Mouse (Mus musculus) mouse embryonic stem cell (cell line): Measurements from ENCODE around the gene Peli2.

Experiments
- in situ Hi-C, 2 experiments: fragments of 300-500 bp; cut with MboI; formaldehyde crosslinking; loops; 1 replicate in 1 of 2; 3 replicates in 1 of 2; pipeline ENCODE4 v1.14.3; 2019 to 2020; ENCODE audit warnings: low sequenced_read_pairs in 2 of 2, low pct_unique_long_range_greater_than_20kb in 1 of 2, mixed read lengths in 1 of 2; ENCODE audit not compliant: unreplicated experiment in 1 of 2

Gene Peli2

GRCm38 (mm10) chr14:48295815-48296271 lies 175.2 kb downstream of the Peli2 start:
- in situ Hi-C loops: no loop called here

GRCm38 (mm10) chr14:48296820-48297219 lies 176.2 kb downstream of the Peli2 start:
- in situ Hi-C loops: no loop called here

- in situ Hi-C loops: no loop called here
These were observed 182.0 kb downstream of the Peli2 start for GRCm38 (mm10) chr14:48302471-48303186.

- in situ Hi-C loops: no loop called here
These were observed 182.6 kb downstream of the Peli2 start for GRCm38 (mm10) chr14:48303235-48303634.

GRCm38 (mm10) chr14:48303841-48304240 lies 183.2 kb downstream of the Peli2 start:
- in situ Hi-C loops: no loop called here

- in situ Hi-C loops: no loop called here
These were observed 192.6 kb downstream of the Peli2 start for GRCm38 (mm10) chr14:48313234-48313633.

GRCm38 (mm10) chr14:48316396-48316795 lies 195.8 kb downstream of the Peli2 start:
- in situ Hi-C loops: no loop called here

GRCm38 (mm10) chr14:48323771-48324459 lies 203.3 kb downstream of the Peli2 start:
- in situ Hi-C loops: no loop called here

- in situ Hi-C loops: no loop called here
These were observed 203.8 kb downstream of the Peli2 start for GRCm38 (mm10) chr14:48324460-48324850.

GRCm38 (mm10) chr14:48327746-48328145 lies 207.1 kb downstream of the Peli2 start:
- in situ Hi-C loops: no loop called here

GRCm38 (mm10) chr14:48329716-48330365 lies 209.2 kb downstream of the Peli2 start:
- in situ Hi-C loops: no loop called here
